Mouse (Mus musculus) cerebellum, adult 11 months (tissue): Measurements from ENCODE around the gene Rpl13a.

Experiments
- DNase-seq: peaks from one replicate; pipeline ENCODE4 v3.0.0; 2022

Rpl13a gene

GRCm38 (mm10) chr7:45083300-45083890 is 45.2 kb downstream of the Rpl13a start:
- no peak for DNase-seq

- no peak for DNase-seq
Measured at GRCm38 (mm10) chr7:45082401-45083299, 45.9 kb downstream of the Rpl13a start.

DNA sequence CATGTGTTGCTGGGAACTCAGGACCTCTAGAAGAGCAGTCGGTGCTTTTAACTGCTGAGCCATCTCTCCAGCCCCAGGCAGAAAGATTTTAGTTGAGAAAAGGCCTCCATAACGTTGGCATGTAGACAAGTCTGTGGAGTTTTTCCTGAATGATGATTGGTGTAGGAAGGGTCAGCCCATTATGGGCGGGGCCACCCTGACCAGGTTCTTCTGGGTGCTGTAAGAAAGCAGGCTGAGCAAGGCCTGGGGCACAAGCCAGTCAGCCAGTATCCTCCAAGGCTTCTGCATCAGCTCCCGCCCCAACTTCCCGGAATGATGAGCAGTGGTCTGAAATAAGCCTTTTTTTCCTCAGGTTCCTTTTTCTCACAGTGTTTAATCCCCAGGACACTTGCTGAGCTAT is 47.5 kb downstream of the Rpl13a start:
- no peak for DNase-seq

DNA sequence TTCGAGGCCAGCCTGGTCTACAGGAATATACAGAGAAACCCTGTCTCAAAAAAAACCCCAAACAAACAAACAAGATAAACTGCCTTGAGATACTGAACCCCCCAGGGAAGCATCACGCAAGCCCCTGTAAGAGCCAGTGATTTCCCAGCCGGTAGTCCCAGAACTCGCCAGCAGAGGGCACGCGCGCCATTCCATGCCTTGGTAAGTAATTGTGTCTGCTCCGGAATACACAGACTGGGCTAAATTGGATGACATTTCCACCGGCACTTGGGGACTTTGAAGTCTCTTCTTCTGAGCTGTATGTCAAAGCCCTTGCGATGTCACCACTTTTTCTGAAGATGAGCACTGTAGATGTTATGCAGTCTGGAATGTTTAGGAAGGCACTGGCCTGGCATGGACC is 48.7 kb downstream of the Rpl13a start:
- peak; percentile 81 for DNase-seq

DNA sequence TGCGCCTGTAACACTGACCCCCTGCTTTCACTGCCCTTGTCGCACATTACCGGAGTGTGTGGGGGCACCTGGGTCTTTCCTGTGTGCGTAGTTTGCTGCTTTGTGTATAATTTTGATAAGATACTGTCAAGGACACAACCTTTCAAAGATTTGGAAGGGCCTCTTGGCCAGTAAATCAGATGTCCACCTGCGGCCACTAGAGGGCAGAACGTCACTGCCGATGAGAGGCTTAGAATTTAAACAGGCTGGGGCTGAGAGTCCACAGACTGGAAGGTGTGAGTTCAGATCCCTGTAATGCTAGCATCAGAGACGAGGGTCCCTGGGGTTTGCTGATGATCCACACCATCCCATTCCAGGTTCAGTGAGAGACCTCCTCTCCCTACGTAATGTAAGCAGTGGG is 50.0 kb downstream of the Rpl13a start:
- DNase-seq, result peak; percentile 61

GRCm38 (mm10) chr7:45077829-45078228 is 50.7 kb downstream of the Rpl13a start:
- DNase-seq, result no peak

DNA sequence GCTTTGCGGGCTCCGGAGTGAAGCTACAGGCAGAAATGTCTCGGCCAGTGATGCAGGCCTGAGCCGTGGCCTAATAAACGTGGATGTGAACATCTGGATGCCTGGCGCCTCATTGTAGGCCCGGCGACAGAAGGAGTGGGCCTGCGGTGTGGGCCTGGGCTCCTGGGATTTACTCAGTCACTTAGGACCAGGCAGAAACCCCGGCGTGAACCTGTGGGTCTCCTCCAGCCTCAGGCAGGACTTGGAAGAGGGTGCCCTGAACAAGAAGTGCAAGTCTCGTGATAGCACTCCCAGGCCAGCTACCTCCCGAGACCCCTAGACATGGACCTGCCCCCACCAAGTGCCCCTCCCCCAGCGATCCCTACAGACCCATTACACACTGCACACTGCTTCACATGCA is 51.2 kb downstream of the Rpl13a start:
- no peak for DNase-seq

- DNase-seq, result no peak
Measured at GRCm38 (mm10) chr7:45076501-45076900, 52.1 kb downstream of the Rpl13a start.
